Mouse (Mus musculus) liver, adult 2 months (tissue): Measurements from ENCODE around the gene 1700042G07Rik. TPM values are rescaled to one million over a fixed set of nuclear protein-coding genes. Genes with fewer than 3 reads are reported as not detected.

Experiments
- DNase-seq: peaks from one replicate; pipeline ENCODE4 v3.0.0-alpha.2; 2011; ENCODE audit warnings: low read depth, low spot score; ENCODE audit errors: extremely low read depth
- H3K27ac ChIP-seq: fragments of 200-500 bp; replicated peaks from 2 replicates; pipeline ENCODE4 v1.5.1; 2012; ENCODE audit warnings: low read depth, mild to moderate bottlenecking, control low read depth, inconsistent platforms, low read length; ENCODE audit not compliant: insufficient read depth
- H3K27me3 ChIP-seq: fragments of 200-500 bp; 2 replicates; pipeline ENCODE4 v1.6.1; 2012; ENCODE audit warnings: mild to moderate bottlenecking, moderate library complexity, low read length, inconsistent platforms; ENCODE audit not compliant: control insufficient read depth, insufficient read depth
- H3K36me3 ChIP-seq: fragments of 200-500 bp; 2 replicates; pipeline ENCODE4 v1.6.1; 2012; ENCODE audit warnings: low read length, inconsistent platforms; ENCODE audit not compliant: control insufficient read depth, insufficient read depth
- H3K4me1 ChIP-seq: fragments of 200-500 bp; 2 replicates; pipeline ENCODE4 v1.6.1; 2011; ENCODE audit warnings: low read length; ENCODE audit not compliant: control insufficient read depth, insufficient read depth
- H3K4me3 ChIP-seq: fragments of 200-500 bp; 2 replicates; pipeline ENCODE4 v1.5.1; 2011; ENCODE audit warnings: low read depth, mild to moderate bottlenecking, control low read depth, low read length, moderate library complexity; ENCODE audit not compliant: insufficient read depth
- H3K79me2 ChIP-seq: fragments of 200-500 bp; 2 replicates; pipeline ENCODE4 v1.6.1; 2012; ENCODE audit warnings: inconsistent platforms, mild to moderate bottlenecking, low read length, moderate library complexity; ENCODE audit not compliant: control insufficient read depth, insufficient read depth
- H3K9ac ChIP-seq: fragments of 200-500 bp; 2 replicates; pipeline ENCODE4 v1.6.1; 2012; ENCODE audit warnings: low read depth, mild to moderate bottlenecking, control low read depth, inconsistent platforms, low read length
- CTCF ChIP-seq: fragments of 200-500 bp; IDR thresholded peaks from 2 replicates; pipeline ENCODE4 v1.5.1; 2011; ENCODE audit warnings: low read depth, low read length, control low read depth
- POLR2A ChIP-seq: fragments of 200-500 bp; IDR thresholded peaks from 2 replicates; pipeline ENCODE4 v1.6.1; 2011; ENCODE audit warnings: low read length, control low read depth; ENCODE audit not compliant: insufficient read depth; ENCODE audit errors: extremely low read depth
- whole genome bisulfite sequencing: fragments of 180-500 bp; shearing (Covaris S2); methylation state at CpG from one replicate; pipeline ENCODE4 v1.1.7; 2018; 5-methylcytosine and 5-hydroxymethylcytosine counted together
- polyA plus RNA-seq: library from polyadenylated mRNA; depleted of rRNA; stranded (reverse); fragments of >200 nt; gene quantifications from 2 replicates; pipeline ENCODE4 v1.2.3, GENCODE M21; 2012
- total RNA-seq: library from RNA; depleted of rRNA; stranded (reverse); fragments of >200 nt; gene quantifications from 2 replicates; pipeline ENCODE4 v1.2.3, GENCODE M21; 2014

The 1700042G07Rik gene
- total and polyA plus RNA-seq, 2 experiments = not detected

DNA sequence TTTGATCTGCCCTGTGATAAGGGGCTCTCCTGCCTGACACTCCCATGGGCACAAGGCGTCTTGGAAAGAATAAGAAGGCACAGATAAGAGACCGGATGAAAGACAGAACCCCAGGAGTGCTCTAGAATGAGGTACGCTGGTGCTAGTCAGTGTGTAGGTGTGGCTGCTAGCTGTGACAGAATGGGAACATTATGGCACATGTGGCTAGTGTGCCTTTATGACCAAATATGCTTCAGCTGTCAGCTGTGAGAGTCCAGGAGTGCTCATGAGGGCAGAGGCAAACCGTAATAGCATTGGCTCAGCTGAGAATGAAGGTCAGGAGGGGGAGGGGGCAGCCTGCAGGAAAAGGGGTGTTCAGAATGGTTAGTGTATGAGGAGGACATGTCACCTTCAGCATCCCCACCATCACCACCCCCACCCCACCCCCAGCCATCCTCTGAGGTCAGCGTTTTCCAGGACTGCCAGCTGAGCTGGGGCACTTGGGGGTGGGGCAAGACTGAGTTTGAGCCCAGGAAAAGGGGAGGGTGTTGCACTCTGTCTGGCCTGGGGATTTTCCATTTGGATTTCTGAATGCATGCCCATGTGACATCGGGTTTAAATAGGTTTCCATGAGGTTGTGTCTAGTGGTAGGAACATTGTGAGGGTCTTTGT, 1.4 kb downstream of the 1700042G07Rik start:
- DNase-seq = no peak
- Histone ChIP-seq H3K27ac (no peak overlapping the region), H3K79me2 (no peaks in the 10 kb centered on the region), H3K9ac (no peak overlapping the region), H3K36me3 (no peaks in the 10 kb centered on the region), H3K27me3 (no peaks in the 10 kb centered on the region), H3K4me3 (no peak overlapping the region), H3K4me1 (peaks cover 2% of the 10 kb centered on the region; the same call in 1 of the 2 replicates)
- TF ChIP-seq CTCF (no peak), POLR2A (no peak)
- 56% methylated on average over 6 of the region's 6 CpGs for WGBS

DNA sequence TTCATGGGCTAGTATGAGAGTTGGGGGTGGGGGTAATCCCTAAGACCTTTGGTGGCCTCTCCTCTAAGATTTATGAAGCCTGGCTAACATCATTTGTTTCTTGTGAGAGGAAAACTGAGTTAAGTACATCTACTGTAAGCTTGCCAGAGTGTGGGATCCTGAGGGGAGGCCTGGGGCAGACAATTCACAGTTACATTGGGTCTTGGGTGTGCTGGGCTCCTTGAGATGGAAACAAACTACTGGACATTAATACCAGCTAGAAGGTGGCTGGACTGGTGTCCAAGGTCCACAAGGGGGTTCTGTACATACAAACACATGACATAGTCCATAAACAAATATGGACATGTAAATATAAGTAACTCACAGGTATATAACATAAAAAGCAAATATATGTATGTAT, 2.0 kb downstream of the 1700042G07Rik start:
- no peaks in the 10 kb centered on the region for H3K36me3 ChIP-seq
- H3K27ac ChIP-seq = no peak overlapping the region
- TF ChIP-seq POLR2A (no peak), CTCF (no peak)
- no peaks in the 10 kb centered on the region for H3K79me2 ChIP-seq
- no peaks in the 10 kb centered on the region for H3K27me3 ChIP-seq
- no peak overlapping the region for H3K4me3 ChIP-seq
- no peak for DNase-seq
- H3K9ac ChIP-seq = no peak overlapping the region
- H3K4me1 ChIP-seq = peaks cover 2% of the 10 kb centered on the region; the same call in 1 of the 2 replicates

DNA sequence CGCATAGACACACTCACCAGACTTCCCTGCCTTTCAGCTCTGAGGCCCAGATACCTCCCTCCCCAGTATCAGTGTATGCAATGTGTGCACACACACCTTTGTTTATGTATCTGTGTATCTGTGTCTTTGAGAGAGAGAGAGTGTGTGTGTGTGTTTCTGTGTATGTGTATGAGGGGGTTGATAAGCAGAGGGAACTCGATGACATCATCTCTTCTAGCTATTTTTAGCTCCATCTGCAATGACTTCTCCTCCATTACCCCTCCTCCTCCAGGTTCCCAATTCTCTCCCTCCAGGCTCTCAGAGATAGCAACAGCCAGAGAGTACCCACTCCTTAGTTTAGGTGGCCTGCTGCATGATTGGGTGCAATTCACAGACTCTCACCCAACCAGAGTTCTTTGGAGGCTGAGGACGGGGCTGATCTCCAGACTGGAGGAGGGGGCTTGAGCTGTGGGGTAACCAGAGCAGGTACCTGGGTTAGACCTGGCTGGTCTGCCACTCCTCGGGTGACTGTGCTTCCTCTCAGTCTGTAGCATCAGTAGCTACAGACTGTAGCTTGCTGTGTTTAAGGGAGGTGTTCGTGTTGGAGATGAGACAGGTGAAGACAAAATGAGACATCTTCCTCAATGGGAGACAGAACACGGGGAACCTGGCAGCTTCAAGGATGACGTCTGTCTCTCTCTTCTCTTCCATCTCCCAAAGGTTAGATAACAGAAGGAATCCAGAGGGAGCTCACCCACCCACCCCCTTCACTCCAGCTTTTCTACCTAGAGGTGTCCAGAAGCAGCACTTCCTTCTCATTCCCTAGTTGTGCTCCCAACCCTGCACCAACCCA, 2.8 kb downstream of the 1700042G07Rik start:
- Histone ChIP-seq H3K4me1 (peaks cover 2% of the 10 kb centered on the region; the same call in 1 of the 2 replicates), H3K27ac (peak overlapping the region; percentile 77; the same call in 1 of the 2 replicates), H3K4me3 (no peak overlapping the region), H3K9ac (no peak overlapping the region), H3K36me3 (no peaks in the 10 kb centered on the region), H3K27me3 (no peaks in the 10 kb centered on the region), H3K79me2 (no peaks in the 10 kb centered on the region)
- DNase-seq = no peak
- 59% methylated on average over 7 of the region's 7 CpGs for WGBS
- TF ChIP-seq CTCF (no peak), POLR2A (no peak)

DNA sequence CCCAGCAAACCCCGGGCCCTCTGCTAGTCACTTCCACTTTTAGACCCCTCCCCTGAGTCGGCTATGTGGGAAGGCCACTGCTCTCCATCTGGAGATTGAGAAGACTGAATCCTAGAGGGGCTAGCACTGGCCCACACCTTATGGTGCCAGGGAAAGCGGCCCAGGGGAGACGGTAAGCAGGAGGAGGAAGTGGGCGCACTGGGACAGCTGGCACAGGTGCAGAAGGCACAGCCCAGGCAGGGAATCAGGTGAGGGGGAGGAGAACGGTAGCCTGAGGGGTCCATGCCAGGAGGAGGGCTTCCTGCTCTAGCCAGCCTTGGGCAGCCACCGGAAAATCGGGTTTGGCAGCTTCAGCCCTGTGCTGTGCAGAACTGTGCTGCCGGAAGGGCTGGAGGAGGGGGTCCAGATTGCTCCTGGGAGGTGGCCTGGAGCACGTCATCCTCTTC, 3.4 kb downstream of the 1700042G07Rik start:
- Histone ChIP-seq H3K79me2 (no peaks in the 10 kb centered on the region), H3K4me3 (peak overlapping the region; percentile 55; the same call in 1 of the 2 replicates), H3K9ac (peak overlapping the region; percentile 71), H3K27me3 (no peaks in the 10 kb centered on the region), H3K27ac (peak overlapping the region; percentile 77), H3K4me1 (peaks cover 2% of the 10 kb centered on the region; the same call in 1 of the 2 replicates), H3K36me3 (no peaks in the 10 kb centered on the region)
- DNase-seq = no peak
- 34% methylated on average over 10 of the region's 10 CpGs for WGBS
- TF ChIP-seq POLR2A = no peak
- no peak for TF ChIP-seq CTCF

DNA sequence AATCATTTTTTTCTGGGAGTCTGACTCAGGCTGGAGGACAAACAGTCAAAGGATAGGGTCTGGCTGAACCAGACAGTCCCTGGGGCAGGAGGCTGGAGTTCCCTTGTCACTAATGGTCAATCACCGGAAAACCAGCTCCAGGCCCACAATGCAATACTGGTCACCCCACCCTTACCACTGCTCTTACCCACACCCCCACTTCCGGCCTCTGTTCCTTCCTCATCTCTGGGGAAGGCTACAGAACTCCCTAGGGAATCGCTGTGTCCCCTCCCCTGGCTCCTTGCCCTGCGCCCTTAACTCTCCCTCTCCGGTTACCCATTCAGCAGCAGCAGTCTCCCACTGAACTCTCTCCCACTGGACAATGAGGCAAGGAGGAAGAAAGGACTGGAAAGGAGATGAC, 4.0 kb downstream of the 1700042G07Rik start:
- Histone ChIP-seq H3K4me3 (no peak overlapping the region), H3K36me3 (no peaks in the 10 kb centered on the region), H3K4me1 (peaks cover 2% of the 10 kb centered on the region; the same call in 1 of the 2 replicates), H3K27me3 (no peaks in the 10 kb centered on the region), H3K27ac (peak overlapping the region; percentile 77), H3K9ac (peak overlapping the region; percentile 37; the same call in 1 of the 2 replicates), H3K79me2 (no peaks in the 10 kb centered on the region)
- 52% methylated on average over 5 of the region's 5 CpGs for WGBS
- TF ChIP-seq CTCF = no peak
- no peak for TF ChIP-seq POLR2A
- DNase-seq = peak; percentile 29
